Mouse (Mus musculus) CD4-positive, CD25-positive, alpha-beta regulatory T cell, adult 9 weeks (primary cell): ENCODE measurements around the gene Psmd9. TPM values are rescaled to one million over a fixed set of nuclear protein-coding genes. Genes with fewer than 3 reads are reported as not detected.

ENCODE experiments used
- polyA plus RNA-seq: library from polyadenylated mRNA; unstranded; fragments of 100-300 nt; shearing (Covaris generic); gene quantifications from one replicate; pipeline ENCODE4 v1.2.1, GENCODE M21; 2017

Gene Psmd9
- polyA plus RNA-seq, result 68.6 TPM

GRCm38 (mm10) chr5:123169284-123169683 lies at the start of gene Psmd9:
TSS of gene Psmd9 (plus strand) at chr5:123169413.

GRCm38 (mm10) chr5:123132308-123133071 lies 36.7 kb upstream of the Psmd9 start, which contains the start of gene Rhof:
TSS of gene Rhof (minus strand) at chr5:123132692.

GRCm38 (mm10) chr5:123142161-123143157 lies 26.8 kb upstream of the Psmd9 start, which contains the start of gene Setd1b:
TSS of gene Setd1b (plus strand) at chr5:123142193.

GRCm38 (mm10) chr5:123182651-123183050 lies 13.4 kb downstream of the Psmd9 start, which contains the start of gene Hpd:
TSS of gene Hpd (minus strand) at chr5:123182727.

GRCm38 (mm10) chr5:123251834-123252233 lies 82.6 kb downstream of the Psmd9 start, which contains the start of gene Wdr66:
TSS of gene Wdr66 (plus strand) at chr5:123252102.

Other genes with a start within 250 kb of the Psmd9 start
- 37.7 TPM for gene Kdm2b, start 179.6 kb upstream of the Psmd9 start, polyA plus RNA-seq
- gene Orai1, start 154.3 kb upstream of the Psmd9 start, polyA plus RNA-seq, result 8.0 TPM
- 3.8 TPM for gene Morn3, start 122.4 kb upstream of the Psmd9 start, polyA plus RNA-seq
- gene Tmem120b, start 101.0 kb upstream of the Psmd9 start, polyA plus RNA-seq, result 4.0 TPM
- gene Rhof, start 36.7 kb upstream of the Psmd9 start, polyA plus RNA-seq, result 216 TPM
- gene Setd1b, start 27.2 kb upstream of the Psmd9 start, polyA plus RNA-seq, result 3.1 TPM
- gene Hpd, start 13.3 kb downstream of the Psmd9 start, polyA plus RNA-seq, result not detected
- 3.5 TPM for gene Wdr66, start 82.7 kb downstream of the Psmd9 start, polyA plus RNA-seq
- 9.4 TPM for gene Bcl7a, start 174.4 kb downstream of the Psmd9 start, polyA plus RNA-seq
- gene Mlxip, start 225.4 kb downstream of the Psmd9 start, polyA plus RNA-seq, result 16.2 TPM